Mouse (Mus musculus): ENCODE results near the gene Vmn1r170. TPM values are rescaled to one million over a fixed set of nuclear protein-coding genes. Genes with fewer than 3 reads are reported as not detected.
"Not testable (repeated sequence)": the region's sequence is repeated elsewhere in the genome, so short reads cannot be mapped to it uniquely, and the experiment has no call there.

The Vmn1r170 gene
- not detected in 2 replicates for polyA plus RNA-seq (2015; fragmentation: Nextera tagmentation; extraction: Ambion mirVana)

GRCm38 (mm10) chr7:23605875-23606274 lies at the start of gene Vmn1r170:
TSS of gene Vmn1r170 (plus strand) at chr7:23606175.
- not testable (repeated sequence) for H3K9ac ChIP-seq (replicated peaks; ENCODE audit: low read depth); H3K9me3 ChIP-seq (ENCODE audit: low read length); H3K36me3 ChIP-seq (ENCODE audit: insufficient read depth, low read length); H3K4me3 ChIP-seq (ENCODE audit: low read depth, low read length); ATAC-seq; H3K4me2 ChIP-seq (replicated peaks; ENCODE audit: low read depth, low read length); H3K27me3 ChIP-seq (replicated peaks; ENCODE audit: insufficient read depth, low read length); DNase-seq (ENCODE audit: low spot score); H3K4me1 ChIP-seq (ENCODE audit: insufficient read depth, low read depth, low read length); H3K27ac ChIP-seq (ENCODE audit: low read length)
- 25% methylated on average over 1 of the region's 1 CpGs for WGBS

GRCm38 (mm10) chr7:23575226-23575625 lies 30.7 kb upstream of the Vmn1r170 start, which contains the start of gene Vmn1r169:
TSS of gene Vmn1r169 (plus strand) at chr7:23575526.
- not testable (repeated sequence) for H3K27ac ChIP-seq (ENCODE audit: low read length); H3K9me3 ChIP-seq (ENCODE audit: low read length); H3K27me3 ChIP-seq (replicated peaks; ENCODE audit: insufficient read depth, low read length); H3K4me3 ChIP-seq (ENCODE audit: low read depth, low read length); H3K9ac ChIP-seq (replicated peaks; ENCODE audit: low read depth); ATAC-seq; H3K4me1 ChIP-seq (ENCODE audit: insufficient read depth, low read depth, low read length); H3K36me3 ChIP-seq (ENCODE audit: insufficient read depth, low read length); DNase-seq (ENCODE audit: low spot score); H3K4me2 ChIP-seq (replicated peaks; ENCODE audit: low read depth, low read length)
- 41% methylated on average over 1 of the region's 2 CpGs for WGBS

GRCm38 (mm10) chr7:23630422-23630821 lies 24.4 kb downstream of the Vmn1r170 start, which contains the start of gene Vmn1r171:
TSS of gene Vmn1r171 (plus strand) at chr7:23630722.
- Histone ChIP-seq H3K27me3 (replicated peaks; ENCODE audit: insufficient read depth, low read length) (no peaks in the 10 kb centered on the region), H3K36me3 (ENCODE audit: insufficient read depth, low read length) (no peaks in the 10 kb centered on the region), H3K27ac (ENCODE audit: low read length) (no peak within 1 kb of the TSS), H3K9ac (replicated peaks; ENCODE audit: low read depth) (no peak within 1 kb of the TSS), H3K9me3 (ENCODE audit: low read length) (no peaks in the 10 kb centered on the region; the same call in 1 of the 2 replicates), H3K4me1 (ENCODE audit: insufficient read depth, low read depth, low read length) (no peaks in the 10 kb centered on the region), H3K4me2 (replicated peaks; ENCODE audit: low read depth, low read length) (no peak within 1 kb of the TSS), H3K4me3 (ENCODE audit: low read depth, low read length) (no peak within 1 kb of the TSS)
- no peak for TF ChIP-seq CTCF (IDR thresholded peaks at IDR 0.05)
- TF ChIP-seq EP300 (IDR thresholded peaks at IDR 0.05) = no peak
- ATAC-seq (no peak), DNase-seq (ENCODE audit: low spot score) (no peak)

Other genes starting within 250 kb of the Vmn1r170 start
- not detected in 2 replicates for gene Nlrp5, start 220.3 kb upstream of the Vmn1r170 start, polyA plus RNA-seq (2015; fragmentation: Nextera tagmentation; extraction: Ambion mirVana)
- gene Vmn1r167, start 99.0 kb upstream of the Vmn1r170 start, polyA plus RNA-seq (2015; fragmentation: Nextera tagmentation; extraction: Ambion mirVana) = not detected in 2 replicates
- gene Vmn1r168, start 66.4 kb upstream of the Vmn1r170 start, polyA plus RNA-seq (2015; fragmentation: Nextera tagmentation; extraction: Ambion mirVana) = not detected in 2 replicates
- gene Vmn1r169, start 30.6 kb upstream of the Vmn1r170 start, polyA plus RNA-seq (2015; fragmentation: Nextera tagmentation; extraction: Ambion mirVana) = not detected in 2 replicates
- not detected in 2 replicates for gene Vmn1r171, start 24.5 kb downstream of the Vmn1r170 start, polyA plus RNA-seq (2015; fragmentation: Nextera tagmentation; extraction: Ambion mirVana)
- gene Vmn1r172, start 52.1 kb downstream of the Vmn1r170 start, polyA plus RNA-seq (2015; fragmentation: Nextera tagmentation; extraction: Ambion mirVana) = not detected in 2 replicates
- gene Vmn1r173, start 94.5 kb downstream of the Vmn1r170 start, polyA plus RNA-seq (2015; fragmentation: Nextera tagmentation; extraction: Ambion mirVana) = not detected in 2 replicates
- gene Vmn1r174, start 146.1 kb downstream of the Vmn1r170 start, polyA plus RNA-seq (2015; fragmentation: Nextera tagmentation; extraction: Ambion mirVana) = not detected in 2 replicates
- not detected in 2 replicates for gene Vmn1r175, start 204.5 kb downstream of the Vmn1r170 start, polyA plus RNA-seq (2015; fragmentation: Nextera tagmentation; extraction: Ambion mirVana)
- not detected in 2 replicates for gene Vmn1r176, start 231.2 kb downstream of the Vmn1r170 start, polyA plus RNA-seq (2015; fragmentation: Nextera tagmentation; extraction: Ambion mirVana)